Mouse (Mus musculus) left cerebral cortex, adult 8-10 months (tissue): Measurements from ENCODE around the gene Atp8b4. TPM values are rescaled to one million over a fixed set of nuclear protein-coding genes. Genes with fewer than 3 reads are reported as not detected.
"Not testable (repeated sequence)": the region's sequence is repeated elsewhere in the genome, so short reads cannot be mapped to it uniquely, and the experiment has no call there.

Source experiments
- DNase-seq, 2 experiments: peaks; one replicate each; pipeline ENCODE4 v3.0.0; 2022; ENCODE audit warnings: low spot score in 2 of 2
- total RNA-seq, 4 experiments: library from RNA; stranded (reverse); gene quantifications; 2 replicates each; pipeline ENCODE4 v1.2.4; 2022

The Atp8b4 gene
- under 1 TPM in 1 of 4 experiments, not detected in 3; 0.11 TPM for total RNA-seq

DNA sequence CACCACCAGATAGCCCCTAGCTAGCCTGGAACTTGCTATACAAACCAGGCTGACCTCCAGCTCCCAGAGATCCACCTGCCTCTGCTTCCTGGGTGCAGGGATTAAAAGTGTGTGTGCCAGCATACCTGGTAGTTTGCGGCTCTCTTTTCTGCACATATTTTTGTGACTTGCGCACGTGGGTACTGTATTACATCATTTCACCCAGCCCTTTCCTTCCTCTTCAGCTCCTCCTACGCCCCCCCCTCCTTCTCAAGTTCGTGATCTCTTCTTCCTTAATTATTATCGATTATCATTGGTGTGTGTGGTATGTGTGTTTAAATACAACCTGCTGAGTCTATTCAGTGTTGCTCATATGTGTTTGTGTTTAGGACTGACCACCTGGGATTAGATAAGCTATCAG, at the start of gene Atp8b4:
Atp8b4 (minus strand) TSS at position 154 of the 400 bp plus-strand sequence.
- no peak for DNase-seq

DNA sequence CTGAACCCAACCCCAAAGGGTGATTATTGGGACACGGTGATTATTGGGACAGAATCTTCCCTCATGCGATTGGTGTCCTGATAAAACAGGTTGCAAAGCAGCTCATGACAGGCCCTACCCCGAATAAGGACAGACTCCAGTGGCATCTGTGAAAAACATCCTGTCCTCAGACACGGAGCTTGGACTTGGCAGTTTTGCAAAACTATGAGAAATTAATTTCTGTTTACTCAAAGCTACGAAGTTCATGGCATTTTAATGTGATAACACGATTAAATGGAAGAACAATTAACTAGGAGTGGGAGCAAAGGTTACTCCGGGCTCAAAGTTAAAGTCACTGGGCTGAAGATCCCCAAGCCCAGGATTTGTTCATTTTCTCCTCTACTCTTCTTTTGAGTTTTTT, 49.2 kb upstream of the Atp8b4 start:
- DNase-seq: no peak

DNA sequence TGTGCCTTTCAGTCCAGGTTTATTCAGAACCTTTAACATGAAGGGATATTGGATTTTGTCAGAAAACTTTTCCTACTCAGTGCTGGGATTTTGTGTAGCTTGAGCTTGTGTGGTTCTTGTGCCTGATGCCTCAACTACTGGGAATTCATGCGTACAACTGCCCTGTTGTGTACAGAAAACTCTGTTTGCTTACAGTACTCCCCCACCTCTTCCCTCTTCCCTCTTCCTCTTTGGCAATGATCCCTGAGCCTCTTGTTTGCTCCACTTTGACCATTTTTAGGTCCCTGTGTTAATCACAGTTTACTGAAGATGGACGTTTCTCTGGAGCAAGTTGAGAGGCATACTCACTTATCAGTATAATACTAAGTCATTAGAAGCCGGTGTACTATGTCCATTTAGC, 45.9 kb upstream of the Atp8b4 start:
- no peak for DNase-seq

DNA sequence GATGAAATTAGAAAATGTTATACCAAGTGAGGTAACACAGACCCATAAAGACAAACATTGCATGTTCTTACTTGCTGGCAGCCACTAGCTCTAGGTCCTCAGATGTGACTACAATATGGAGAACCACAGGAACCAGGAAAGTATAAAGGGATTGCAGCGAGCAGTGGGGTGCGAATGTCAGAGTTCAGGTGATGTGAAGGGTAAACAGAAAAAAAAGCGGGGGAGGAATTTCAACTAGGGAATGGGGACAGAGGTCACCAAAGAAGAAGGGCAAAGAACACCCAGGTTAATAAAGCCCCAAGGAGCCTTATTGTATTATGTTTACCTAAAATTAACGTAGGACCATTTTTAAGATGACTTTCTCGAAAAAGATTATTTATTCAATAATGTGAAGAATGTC, 44.8 kb upstream of the Atp8b4 start:
- no peak for DNase-seq

DNA sequence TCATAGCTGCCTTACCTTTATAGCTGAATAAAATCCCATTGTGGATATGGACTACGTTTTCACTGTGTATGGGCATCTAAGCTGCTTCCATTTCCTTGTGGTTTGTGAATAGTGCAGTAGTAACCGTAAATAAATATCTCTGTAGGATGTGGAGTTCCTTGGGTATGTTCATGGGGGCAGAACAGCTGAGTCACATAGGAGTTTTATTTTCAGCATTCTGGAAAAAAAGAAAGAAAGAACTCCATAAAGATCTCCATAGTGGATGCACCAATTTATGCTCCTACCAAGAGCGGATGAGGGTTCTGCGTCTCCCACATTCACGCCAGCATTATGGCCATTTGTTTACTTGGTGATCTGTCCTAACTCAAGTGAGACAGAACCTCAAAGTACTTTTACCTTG, 41.7 kb upstream of the Atp8b4 start:
- DNase-seq: no peak

DNA sequence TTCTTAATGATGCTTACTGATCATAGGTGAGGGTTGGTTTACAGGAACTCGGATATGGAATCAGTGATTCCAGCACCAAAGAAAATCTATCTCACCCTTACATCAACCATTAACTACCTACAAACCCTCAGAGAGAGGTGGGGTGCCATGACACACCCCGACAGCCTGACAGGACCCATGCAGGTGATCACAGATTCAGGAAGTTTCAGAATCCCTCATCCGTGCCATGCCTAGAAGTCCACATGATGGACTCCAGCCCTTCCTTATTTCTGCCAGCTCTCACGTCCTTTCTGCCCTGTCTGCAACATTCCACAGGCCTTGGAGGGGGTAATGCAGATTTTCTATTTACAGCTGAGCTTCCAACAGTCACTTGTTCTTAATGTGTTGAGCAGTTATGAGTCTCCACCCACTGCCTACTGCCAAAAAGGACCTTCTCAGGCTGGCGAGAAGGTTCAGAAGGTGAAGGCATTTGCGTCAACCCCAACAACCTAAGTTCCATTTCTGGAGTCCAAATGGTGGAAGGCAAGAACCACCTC, 40.0 kb upstream of the Atp8b4 start:
- DNase-seq: no peak

DNA sequence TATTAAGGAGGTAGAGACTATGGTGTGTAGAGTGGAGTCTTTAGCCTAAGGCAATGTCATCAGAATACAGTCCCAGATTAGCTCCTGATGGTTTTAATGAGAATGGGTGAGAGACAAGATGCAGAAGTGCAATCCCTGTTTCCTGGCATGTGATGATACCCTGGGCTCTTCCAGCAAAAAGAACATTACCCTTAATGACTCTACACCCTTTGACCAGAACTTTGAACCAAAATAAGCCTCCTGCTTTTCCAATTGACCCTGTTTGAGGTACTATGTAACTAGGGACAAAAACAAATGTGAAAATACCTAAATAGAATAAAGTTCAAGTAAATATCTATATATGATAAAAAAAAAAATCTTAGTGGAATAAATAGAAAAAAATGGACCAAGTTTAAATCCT, 37.2 kb upstream of the Atp8b4 start:
- DNase-seq: no peak

DNA sequence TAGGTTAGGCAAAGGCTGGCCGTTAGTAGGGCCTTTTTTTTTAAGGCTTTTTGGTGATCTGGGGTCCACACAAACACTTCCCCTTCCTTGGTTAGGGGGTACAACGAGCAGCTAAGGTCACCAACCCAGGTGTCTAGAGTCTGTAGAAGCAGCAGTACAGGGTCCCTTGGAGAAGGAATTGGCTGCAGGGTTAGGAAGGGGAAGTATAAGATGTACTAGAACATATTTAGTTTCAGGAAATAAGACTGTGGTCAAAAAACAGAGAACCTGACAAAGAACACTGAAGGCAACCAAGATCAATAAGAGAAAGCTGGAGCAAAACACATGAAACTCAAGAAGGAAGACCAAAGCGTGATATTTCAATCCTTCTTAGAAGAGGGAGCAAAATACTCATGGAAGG, 30.1 kb upstream of the Atp8b4 start:
- no peak for DNase-seq

DNA sequence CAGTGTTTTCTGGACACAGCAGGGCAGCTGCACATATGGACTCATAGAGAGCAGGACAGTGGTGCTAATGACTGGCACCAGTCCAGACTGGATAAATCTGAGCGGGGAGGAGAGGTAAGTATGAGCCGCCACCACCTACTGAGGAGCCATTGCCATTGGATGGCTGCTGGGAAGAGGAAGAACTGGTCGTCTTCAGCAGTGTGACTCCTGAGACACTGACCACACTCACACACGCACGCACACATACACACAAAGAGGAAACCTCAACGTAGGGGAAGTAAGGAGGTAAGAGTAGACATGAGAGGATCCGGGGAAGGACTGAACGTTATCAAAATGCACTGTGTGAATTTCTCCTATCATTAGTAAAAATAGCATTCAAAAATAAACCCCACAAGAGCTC, 27.0 kb upstream of the Atp8b4 start:
- no peak for DNase-seq

DNA sequence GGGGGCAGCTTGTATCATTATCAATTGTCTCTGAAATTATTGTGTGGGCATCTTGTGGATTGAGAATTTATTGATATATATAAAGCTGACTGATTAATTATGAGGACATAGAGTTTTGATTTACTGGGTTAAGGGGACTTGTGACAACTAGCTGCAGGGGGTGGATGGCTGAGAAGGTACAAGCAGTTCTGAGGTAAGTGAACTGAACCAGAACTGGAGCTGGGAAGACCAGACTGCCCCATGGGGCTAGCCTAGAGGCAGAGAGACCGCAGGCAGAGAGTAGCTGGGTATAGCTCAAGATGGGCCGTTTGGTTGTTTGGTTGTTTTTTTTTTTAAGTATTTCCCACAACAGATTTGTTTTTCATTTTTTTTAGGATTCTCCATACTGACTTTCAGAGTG, 23.8 kb upstream of the Atp8b4 start:
- no peak for DNase-seq

DNA sequence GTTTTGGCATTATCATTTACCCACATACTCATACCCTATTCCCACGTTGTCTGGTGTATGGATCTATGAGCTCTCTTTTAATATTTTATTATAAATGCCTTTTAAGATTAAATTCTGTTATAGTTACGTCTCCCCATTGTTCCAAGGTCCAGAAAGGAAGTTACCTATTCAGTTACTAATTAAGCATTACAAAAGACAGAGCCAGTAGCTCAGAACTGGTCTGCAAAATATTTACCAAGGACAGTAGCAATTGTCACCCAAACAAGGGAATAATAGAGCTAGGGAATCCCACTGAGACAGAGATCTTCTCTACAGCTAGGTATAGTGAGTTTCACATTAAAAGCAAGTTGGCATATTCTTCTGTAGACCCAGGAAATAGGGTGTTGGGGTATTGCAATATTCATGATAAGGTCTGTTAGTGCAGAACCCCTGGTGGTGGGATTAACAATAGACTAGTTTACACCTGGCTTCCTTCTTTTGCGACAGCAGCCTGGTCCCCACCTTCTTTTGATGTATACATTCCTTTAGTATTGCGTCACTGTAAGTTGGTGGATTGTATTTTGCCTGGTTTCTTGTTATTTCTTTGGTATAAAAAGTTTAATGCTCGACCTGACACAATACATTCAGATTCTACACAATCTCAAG, 22.7 kb upstream of the Atp8b4 start:
- not testable (repeated sequence) for DNase-seq

DNA sequence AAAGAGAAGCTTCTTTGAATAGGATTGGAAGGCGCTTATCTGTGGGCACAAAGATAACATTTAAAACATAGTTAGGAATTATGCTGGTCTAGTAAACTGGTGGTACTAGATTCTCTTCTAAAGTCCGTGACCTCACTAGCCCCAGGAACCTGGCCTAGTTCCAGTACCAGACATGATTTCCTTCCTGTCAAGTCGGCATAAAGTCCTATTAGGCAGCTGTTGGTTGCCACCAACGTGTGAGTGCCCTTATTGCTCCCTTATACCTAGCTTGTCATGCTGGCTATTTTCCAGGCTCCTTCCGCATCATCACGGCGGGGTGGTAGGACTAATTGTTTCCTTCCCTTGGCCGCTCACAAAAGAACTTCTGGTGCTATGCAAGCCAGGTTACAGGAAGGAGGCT, 21.6 kb upstream of the Atp8b4 start:
- no peak for DNase-seq

DNA sequence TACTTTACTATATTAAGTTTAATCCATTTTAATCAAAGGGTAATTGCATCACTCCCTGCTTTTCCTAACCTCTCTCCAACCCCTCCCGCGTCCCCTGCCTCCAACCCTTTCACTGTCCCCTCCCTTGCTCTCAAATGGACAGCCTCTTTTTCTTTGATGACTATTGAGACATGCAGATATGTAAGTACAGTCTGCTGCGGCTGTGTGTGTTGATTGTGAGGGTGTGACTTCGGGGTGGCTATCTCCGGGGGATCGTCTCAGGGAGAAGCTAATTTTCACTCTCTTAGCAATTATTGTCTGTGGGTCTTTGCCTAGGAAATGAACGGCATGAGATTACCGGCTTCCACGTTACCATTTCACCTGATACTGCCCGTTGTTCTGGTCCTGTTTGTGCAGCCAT, 21.0 kb upstream of the Atp8b4 start:
- DNase-seq: no peak

DNA sequence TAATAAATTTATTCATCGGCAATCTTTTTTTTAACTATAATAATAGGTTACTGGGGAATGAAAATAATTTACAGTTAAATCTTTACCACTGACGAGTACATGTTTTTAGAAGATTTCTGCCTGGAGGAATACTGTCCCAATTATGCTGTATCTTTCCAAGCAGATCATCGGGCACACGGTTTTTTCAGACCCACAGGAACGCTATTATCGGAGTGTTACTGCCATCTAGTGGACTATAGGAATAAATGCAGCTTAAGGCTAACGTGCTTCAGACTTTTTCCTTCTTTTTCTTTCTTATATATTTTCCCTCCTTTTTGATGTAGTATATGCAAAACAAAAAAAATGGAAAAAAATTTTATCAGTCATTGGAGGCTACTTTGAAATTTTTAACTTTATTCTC, 20.4 kb upstream of the Atp8b4 start:
- no peak for DNase-seq

DNA sequence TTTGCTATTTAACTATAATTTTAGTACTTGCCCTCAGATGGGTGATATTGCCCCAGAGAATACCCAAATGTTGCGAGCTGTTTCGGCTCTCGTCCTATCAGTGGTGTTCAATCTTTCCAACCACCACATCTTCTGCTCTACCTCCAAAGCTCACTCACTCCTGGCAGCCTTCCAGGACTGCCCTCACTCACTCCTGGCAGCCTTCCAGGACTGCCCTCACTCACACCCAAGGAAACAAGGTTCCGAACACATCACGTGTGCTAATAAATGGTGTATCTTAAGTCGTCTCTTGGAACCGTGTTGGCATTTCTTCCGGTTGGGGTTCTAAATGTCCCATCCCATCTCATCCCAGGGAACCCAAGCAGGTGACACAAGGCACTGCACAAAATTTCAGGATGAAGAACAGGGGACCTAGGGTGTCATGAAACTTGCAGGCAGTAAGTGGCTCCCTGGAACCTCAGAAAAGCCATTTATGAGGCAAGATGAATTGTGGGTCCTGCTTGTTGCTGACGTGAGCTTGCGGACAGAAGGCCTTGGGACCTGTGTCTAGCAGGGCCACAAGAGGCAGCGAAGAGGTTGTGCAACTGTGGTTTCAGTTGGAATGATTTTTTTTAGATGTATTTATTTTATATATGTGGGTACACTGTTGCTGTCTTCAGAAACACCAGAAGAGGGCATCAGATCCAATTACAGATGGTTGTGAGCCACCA, 19.6 kb upstream of the Atp8b4 start:
- DNase-seq: no peak

DNA sequence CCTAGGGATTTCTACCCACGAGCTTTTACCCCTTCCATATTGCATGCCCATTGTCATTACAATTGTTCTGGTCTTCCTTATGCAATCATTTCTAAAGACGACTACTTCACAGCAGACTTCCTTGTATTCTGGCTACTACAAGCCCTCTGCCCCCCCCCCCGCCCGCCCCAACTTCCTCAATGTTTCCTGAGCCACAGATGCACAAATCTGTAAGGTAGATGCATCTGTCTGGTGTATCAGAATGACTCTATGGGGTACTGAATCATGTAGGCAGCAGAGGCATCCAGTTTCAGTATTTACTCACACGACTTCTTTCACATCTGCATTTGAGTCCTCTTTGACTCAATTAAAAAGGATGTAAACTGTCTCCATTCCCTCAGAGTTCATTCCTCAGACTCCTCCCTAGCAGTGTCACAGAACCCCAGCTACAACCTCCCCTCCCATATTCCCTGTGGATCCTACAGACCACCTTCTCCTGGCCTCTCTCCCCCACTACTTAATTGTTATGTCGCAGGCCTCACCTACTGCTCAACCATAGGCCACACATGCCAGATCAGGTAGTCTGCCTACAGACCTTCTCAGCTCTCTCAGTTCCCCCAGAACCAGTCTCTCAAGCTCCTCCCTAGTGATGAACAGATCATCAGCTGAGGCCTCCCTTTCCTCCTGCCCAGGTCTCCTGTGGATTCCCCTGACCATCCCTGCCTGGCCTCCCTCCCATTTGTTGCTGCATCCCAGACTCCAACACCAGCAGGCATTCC, 14.8 kb upstream of the Atp8b4 start:
- no peak for DNase-seq

DNA sequence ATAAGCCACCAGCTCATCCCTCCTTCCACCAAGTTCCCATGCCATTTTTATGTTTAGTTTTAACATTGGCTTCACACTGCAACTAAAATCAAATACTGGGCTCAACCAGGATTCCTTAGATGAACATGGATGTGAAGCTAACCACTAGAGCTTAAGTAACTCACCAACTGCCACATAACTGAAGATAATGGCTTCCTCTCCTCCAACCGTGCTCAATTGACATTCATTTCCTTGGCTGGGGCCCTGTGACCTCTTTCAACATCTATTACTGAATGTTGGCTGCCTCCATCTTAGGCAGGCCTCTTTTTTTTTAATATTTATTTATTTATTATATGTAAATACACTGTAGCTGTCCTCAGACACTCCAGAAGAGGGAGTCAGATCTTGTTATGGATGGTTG, 7.8 kb upstream of the Atp8b4 start:
- DNase-seq: no peak

DNA sequence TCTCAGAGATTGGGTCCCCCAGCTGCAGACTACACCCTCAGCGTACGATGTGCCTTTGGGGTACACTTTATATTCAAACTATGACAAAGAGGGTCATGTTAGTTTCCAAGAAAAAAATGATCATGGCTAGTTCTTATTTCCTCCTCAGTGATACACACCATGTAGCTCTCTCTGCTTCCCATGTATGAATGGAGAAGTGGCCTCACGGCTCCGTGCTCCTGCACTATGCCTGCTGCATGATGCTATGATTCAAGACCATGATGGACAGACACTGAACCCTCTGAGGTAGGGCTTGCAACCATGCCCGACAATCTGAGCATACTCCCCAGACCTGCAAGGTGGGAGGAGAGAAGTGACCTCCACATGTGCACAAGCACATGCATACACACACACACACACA, 7.0 kb upstream of the Atp8b4 start:
- DNase-seq: no peak

DNA sequence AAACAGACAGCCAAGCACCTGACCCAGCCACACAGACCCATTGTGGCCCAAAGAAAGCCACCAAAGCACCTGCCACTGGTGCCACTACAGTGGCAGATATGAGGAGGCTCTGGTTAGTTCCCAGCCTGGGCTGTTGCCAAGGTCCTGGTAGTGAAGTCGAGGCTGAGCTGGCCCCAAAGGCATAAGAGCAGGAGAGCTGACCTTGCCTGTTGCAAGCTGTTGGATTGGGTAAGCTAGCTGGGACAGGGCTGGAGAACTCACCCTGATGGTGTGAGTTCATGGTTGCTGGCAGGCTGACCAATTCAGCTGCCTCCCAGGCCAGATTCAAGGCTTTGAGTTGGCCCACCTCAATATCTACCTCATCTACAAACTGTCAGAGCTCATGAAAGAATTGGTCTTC, 4.7 kb upstream of the Atp8b4 start:
- no peak for DNase-seq

DNA sequence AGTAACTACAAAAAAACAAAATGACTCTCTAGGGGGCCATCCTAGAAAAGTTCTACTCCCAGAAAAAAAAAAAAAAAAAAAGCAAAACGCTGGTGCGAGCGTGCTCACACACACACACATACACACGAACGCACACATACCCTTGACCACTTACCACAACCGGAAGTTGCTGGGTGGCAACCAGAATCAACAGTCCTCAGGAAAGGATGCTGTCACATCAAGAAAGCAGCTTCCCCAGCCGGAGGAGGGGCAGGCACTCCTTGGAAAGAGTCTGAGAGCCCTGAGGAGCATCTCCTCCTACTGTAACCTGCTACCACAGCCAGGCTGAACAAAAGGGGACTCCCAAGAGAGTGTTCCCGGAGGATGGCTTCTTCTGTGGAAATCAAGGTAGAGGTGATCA, 744 bp downstream of the Atp8b4 start:
- no peak for DNase-seq

DNA sequence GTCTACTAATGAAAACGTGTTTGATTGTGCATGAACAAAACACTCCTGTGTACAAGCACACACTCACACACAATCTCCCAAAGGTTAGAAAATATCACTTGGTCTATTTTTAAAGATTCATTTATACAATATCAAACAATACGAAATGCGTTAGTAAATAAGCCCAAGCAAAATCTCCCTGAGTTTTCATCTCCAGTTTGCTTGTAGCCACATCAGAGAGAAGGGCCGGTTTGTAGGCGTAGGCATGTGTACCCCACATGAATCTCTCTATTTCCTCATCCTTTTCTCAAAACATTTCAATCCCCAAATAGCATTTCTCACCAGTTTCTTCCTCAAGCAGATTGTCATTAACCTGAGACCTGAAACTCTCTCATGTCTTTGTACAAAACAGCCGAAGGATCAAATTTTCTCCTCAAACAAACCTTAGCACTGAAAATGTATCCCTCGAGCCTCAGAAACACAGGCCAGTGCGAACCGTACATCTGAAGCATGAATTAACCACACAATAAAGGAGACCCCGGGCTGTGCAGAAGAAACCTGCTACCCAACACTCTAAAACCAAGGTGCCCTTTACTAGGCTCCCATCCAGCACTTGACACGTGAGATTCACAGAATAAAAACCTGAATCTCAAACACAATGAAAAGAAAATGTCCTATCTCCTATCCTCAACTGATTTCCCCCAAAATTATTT, 1.6 kb downstream of the Atp8b4 start:
- no peak for DNase-seq

DNA sequence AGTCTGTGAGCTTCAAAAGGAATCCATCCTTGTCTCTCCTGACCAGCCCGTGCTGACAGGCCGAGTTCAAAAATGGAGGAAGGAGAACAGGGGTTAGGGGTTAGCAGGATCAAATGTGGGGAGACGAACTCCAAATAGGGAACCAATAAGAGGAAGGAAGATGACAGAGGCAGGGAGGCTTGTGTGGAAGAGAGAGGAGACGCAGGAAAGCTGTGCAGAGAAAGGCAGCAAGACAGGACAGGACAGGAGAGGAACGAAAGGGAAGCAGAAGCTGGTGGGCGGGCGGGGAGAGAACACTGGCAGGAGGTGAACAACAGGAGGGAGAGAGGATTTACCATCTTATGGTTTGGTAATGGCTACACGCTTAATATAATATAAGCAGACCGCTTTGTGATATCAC, 3.6 kb downstream of the Atp8b4 start:
- no peak for DNase-seq
